Mouse (Mus musculus) hindbrain, embryonic 12.5 days (tissue): Measurements from ENCODE around the gene Arhgap31. TPM values are rescaled to one million over a fixed set of nuclear protein-coding genes. Genes with fewer than 3 reads are reported as not detected.
A peak's percentile ranks its signal among the peaks of the same experiment; 100 is the strongest.
"Not testable (repeated sequence)": the region's sequence is repeated elsewhere in the genome, so short reads cannot be mapped to it uniquely, and the experiment has no call there.

Source experiments
- ATAC-seq: fragments of 200-750 bp; cut with Nextera tagmentation; 2 replicates; pipeline ENCODE4 v1.8.0; 2017; ENCODE audit warnings: moderate TSS enrichment; ENCODE audit not compliant: low FRiP score
- H3K27ac ChIP-seq: fragments of 300-500 bp; sonication (generic); 2 replicates; pipeline ENCODE4 v1.5.1; 2016; ENCODE audit warnings: mild to moderate bottlenecking
- H3K27me3 ChIP-seq: fragments of 300-500 bp; sonication (generic); 2 replicates; pipeline ENCODE4 v1.6.1; 2016; ENCODE audit warnings: mild to moderate bottlenecking
- H3K36me3 ChIP-seq: fragments of 300-500 bp; sonication (generic); 2 replicates; pipeline ENCODE4 v1.6.1; 2016; ENCODE audit warnings: mild to moderate bottlenecking
- H3K4me1 ChIP-seq: fragments of 300-500 bp; sonication (generic); 2 replicates; pipeline ENCODE4 v1.6.1; 2016
- H3K4me2 ChIP-seq: fragments of 300-500 bp; sonication (generic); replicated peaks from 2 replicates; pipeline ENCODE4 v1.6.1; 2016; ENCODE audit warnings: mild to moderate bottlenecking
- H3K4me3 ChIP-seq: fragments of 300-500 bp; sonication (generic); 2 replicates; pipeline ENCODE4 v1.5.1; 2016; ENCODE audit warnings: mild to moderate bottlenecking
- H3K9ac ChIP-seq: fragments of 300-500 bp; sonication (generic); 2 replicates; pipeline ENCODE4 v1.6.1; 2016; ENCODE audit warnings: mild to moderate bottlenecking, moderate library complexity
- H3K9me3 ChIP-seq: fragments of 300-500 bp; sonication (generic); replicated peaks from 2 replicates; pipeline ENCODE4 v1.6.1; 2016; ENCODE audit warnings: mild to moderate bottlenecking
- WGBS: fragments of 180-500 bp; shearing (Covaris S2); methylation state at CpG from one replicate; pipeline ENCODE4 v1.1.7; 2016; 5-methylcytosine and 5-hydroxymethylcytosine counted together
- polyA plus RNA-seq: library from polyadenylated mRNA; unstranded; fragments of >200 nt; fragmentation: Nextera tagmentation; extraction: Ambion mirVana; gene quantifications from 2 replicates; pipeline ENCODE4 v1.2.1, GENCODE M21; 2016

Gene Arhgap31
- polyA plus RNA-seq, 1 experiment from 2014 or later = 15.4 TPM

GRCm38 (mm10) chr16:38677941-38678340 lies 35.1 kb downstream of the Arhgap31 start:
- H3K9ac ChIP-seq, H3K4me3 ChIP-seq, H3K4me2 ChIP-seq, H3K36me3 ChIP-seq, ATAC-seq, H3K27ac ChIP-seq, H3K9me3 ChIP-seq, H3K27me3 ChIP-seq: not testable (repeated sequence)
- H3K4me1 ChIP-seq = peaks cover 20% of the 10 kb centered on the region
- WGBS = 85% methylated on average over 2 of the region's 2 CpGs

GRCm38 (mm10) chr16:38677171-38677570 lies 35.9 kb downstream of the Arhgap31 start:
- no peak for ATAC-seq
- Histone ChIP-seq H3K27ac (no peak overlapping the region), H3K27me3 (no peaks in the 10 kb centered on the region), H3K4me2 (no peak overlapping the region), H3K9ac (no peak overlapping the region), H3K4me1 (peaks cover 27% of the 10 kb centered on the region), H3K9me3 (no peaks in the 10 kb centered on the region), H3K36me3 (no peaks in the 10 kb centered on the region), H3K4me3 (no peak overlapping the region)
- 92% methylated on average over 6 of the region's 6 CpGs for WGBS

- H3K4me1 ChIP-seq = peaks cover 30% of the 10 kb centered on the region
- no peak overlapping the region for H3K27ac ChIP-seq
- WGBS = 94% methylated on average over 4 of the region's 4 CpGs
- H3K9ac ChIP-seq = no peak overlapping the region
- H3K4me2 ChIP-seq = no peak overlapping the region
- no peaks in the 10 kb centered on the region for H3K36me3 ChIP-seq
- no peak overlapping the region for H3K4me3 ChIP-seq
- ATAC-seq = no peak
- H3K9me3 ChIP-seq = no peaks in the 10 kb centered on the region
- no peaks in the 10 kb centered on the region for H3K27me3 ChIP-seq
These were observed 36.4 kb downstream of the Arhgap31 start for GRCm38 (mm10) chr16:38676647-38677046.

GRCm38 (mm10) chr16:38675600-38676335 lies 37.3 kb downstream of the Arhgap31 start:
- H3K4me1 ChIP-seq = peaks cover 31% of the 10 kb centered on the region
- ATAC-seq = no peak
- H3K4me3 ChIP-seq = no peak overlapping the region
- 61% methylated on average over 9 of the region's 9 CpGs for WGBS
- H3K27ac ChIP-seq = no peak overlapping the region
- H3K4me2 ChIP-seq = no peak overlapping the region
- H3K36me3 ChIP-seq = no peaks in the 10 kb centered on the region
- no peaks in the 10 kb centered on the region for H3K27me3 ChIP-seq
- no peaks in the 10 kb centered on the region for H3K9me3 ChIP-seq
- H3K9ac ChIP-seq = no peak overlapping the region

GRCm38 (mm10) chr16:38674891-38675290 lies 38.2 kb downstream of the Arhgap31 start:
- no peak for ATAC-seq
- no peaks in the 10 kb centered on the region for H3K36me3 ChIP-seq
- no peaks in the 10 kb centered on the region for H3K9me3 ChIP-seq
- no peak overlapping the region for H3K4me3 ChIP-seq
- 90% methylated on average over 11 of the region's 11 CpGs for WGBS
- no peak overlapping the region for H3K27ac ChIP-seq
- H3K4me2 ChIP-seq = no peak overlapping the region
- H3K9ac ChIP-seq = no peak overlapping the region
- peaks cover 27% of the 10 kb centered on the region for H3K4me1 ChIP-seq
- no peaks in the 10 kb centered on the region for H3K27me3 ChIP-seq

DNA sequence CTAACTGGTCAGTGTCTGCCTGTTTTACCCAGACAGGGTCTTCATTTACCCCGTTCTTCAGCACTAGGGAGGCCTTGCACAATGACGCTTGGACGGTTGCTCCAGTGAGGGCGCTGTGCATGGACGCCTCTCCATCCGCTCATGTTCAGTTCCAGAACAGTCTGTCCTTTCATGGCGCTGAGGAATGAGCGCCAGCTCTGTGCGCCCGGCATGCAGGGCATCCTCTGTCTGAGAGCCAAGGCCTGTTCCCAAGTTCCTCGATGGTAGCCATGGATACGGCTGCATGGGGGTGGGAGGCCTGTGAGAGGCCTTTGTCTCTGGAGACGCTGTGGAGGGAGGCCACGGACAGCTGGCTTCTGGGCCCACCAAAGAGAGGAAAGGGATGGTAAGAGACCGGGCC lies 39.6 kb downstream of the Arhgap31 start:
- peak overlapping the region; percentile 78 for H3K27ac ChIP-seq
- WGBS = 41% methylated on average over 15 of the region's 15 CpGs

DNA sequence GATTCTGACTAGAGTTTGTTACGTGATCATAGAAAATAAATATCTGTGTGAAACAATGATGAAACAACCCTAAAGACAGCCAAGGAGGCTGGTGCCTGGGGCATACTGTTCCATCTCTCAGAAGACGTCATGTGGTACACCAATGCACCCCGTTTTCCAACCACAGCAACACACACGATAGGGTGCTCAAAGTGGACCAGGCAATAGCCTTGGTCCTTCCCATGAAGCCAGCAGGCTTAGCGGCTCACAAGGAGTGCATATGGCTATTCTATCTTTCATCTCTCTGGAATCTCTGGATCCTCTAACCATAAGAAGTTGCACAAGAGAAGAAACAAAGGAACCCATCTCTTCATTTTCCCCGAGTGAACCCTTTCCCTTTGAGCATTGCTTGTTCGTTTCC lies 40.1 kb downstream of the Arhgap31 start:
- no peak for ATAC-seq
- no peaks in the 10 kb centered on the region for H3K9me3 ChIP-seq
- no peak overlapping the region for H3K4me2 ChIP-seq
- no peaks in the 10 kb centered on the region for H3K36me3 ChIP-seq
- WGBS = 86% methylated on average over 7 of the region's 7 CpGs
- peak overlapping the region; percentile 78 for H3K27ac ChIP-seq
- no peaks in the 10 kb centered on the region for H3K27me3 ChIP-seq
- peaks cover 21% of the 10 kb centered on the region for H3K4me1 ChIP-seq
- no peak overlapping the region for H3K9ac ChIP-seq
- no peak overlapping the region for H3K4me3 ChIP-seq

More for the DNA sequence above, 39.6 kb downstream of the Arhgap31 start:
- Histone ChIP-seq H3K4me2 (no peak overlapping the region), H3K4me1 (peaks cover 21% of the 10 kb centered on the region), H3K9ac (no peak overlapping the region), H3K27me3 (no peaks in the 10 kb centered on the region), H3K4me3 (no peak overlapping the region), H3K9me3 (no peaks in the 10 kb centered on the region), H3K36me3 (no peaks in the 10 kb centered on the region)
- peak; percentile 93 for ATAC-seq

GRCm38 (mm10) chr16:38672370-38672769 lies 40.7 kb downstream of the Arhgap31 start:
- H3K4me1 ChIP-seq = peaks cover 21% of the 10 kb centered on the region
- no peak overlapping the region for H3K4me3 ChIP-seq
- no peak overlapping the region; the same call in 1 of the 2 replicates for H3K27ac ChIP-seq
- H3K27me3 ChIP-seq = no peaks in the 10 kb centered on the region
- ATAC-seq = no peak
- 44% methylated on average over 5 of the region's 5 CpGs for WGBS
- H3K9me3 ChIP-seq = no peaks in the 10 kb centered on the region
- no peak overlapping the region for H3K4me2 ChIP-seq
- H3K9ac ChIP-seq = no peak overlapping the region
- no peaks in the 10 kb centered on the region for H3K36me3 ChIP-seq

- WGBS = 92% methylated on average over 12 of the region's 12 CpGs
- Histone ChIP-seq H3K9me3 (no peaks in the 10 kb centered on the region), H3K27me3 (no peaks in the 10 kb centered on the region), H3K9ac (no peak overlapping the region), H3K36me3 (no peaks in the 10 kb centered on the region), H3K4me3 (no peak overlapping the region), H3K27ac (no peak overlapping the region), H3K4me2 (no peak overlapping the region), H3K4me1 (peaks cover 21% of the 10 kb centered on the region)
- no peak for ATAC-seq
These were observed 42.3 kb downstream of the Arhgap31 start for GRCm38 (mm10) chr16:38670621-38671390.

DNA sequence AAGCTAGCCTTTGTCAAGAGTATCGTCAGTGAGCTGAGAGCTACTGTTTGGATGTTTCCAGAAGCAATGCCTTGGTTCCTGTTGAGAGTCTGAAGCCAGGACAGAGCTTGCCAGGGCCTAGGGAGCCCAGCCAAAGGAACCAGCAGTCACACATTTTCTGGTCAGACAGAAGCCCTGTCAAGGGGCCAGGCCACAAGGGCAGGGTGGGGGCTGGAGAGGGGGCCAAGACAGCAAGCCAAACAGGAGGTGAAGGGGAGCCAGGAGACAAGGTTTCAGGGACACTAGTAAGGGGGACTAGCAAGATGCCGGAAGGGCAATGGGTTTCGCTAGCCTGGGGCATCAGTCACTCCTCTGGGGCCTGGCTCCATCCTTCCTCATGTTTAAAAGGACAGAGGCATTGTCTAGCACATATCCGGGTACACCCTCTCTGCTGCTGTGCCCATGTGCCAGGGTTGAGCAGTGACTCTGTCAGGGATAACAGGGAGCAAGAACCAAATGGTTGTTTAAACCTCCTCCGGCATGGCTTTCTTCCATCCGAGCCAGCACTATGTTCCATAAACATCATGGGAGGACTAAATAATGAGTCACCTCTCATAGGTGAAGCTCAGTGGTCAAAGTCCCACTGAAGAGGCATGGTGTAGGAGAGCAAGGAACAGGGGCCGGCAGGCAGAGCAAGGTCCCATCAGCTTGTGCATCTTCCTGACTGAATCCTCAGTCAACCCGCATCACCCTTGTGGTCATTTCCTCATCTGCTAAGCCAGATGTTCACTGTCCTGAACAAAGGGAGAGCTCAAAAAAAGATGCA lies 44.0 kb downstream of the Arhgap31 start:
- ATAC-seq = no peak
- Histone ChIP-seq H3K4me1 (peaks cover 21% of the 10 kb centered on the region), H3K27ac (no peak overlapping the region), H3K4me2 (no peak overlapping the region), H3K27me3 (no peaks in the 10 kb centered on the region), H3K36me3 (no peaks in the 10 kb centered on the region), H3K4me3 (no peak overlapping the region), H3K9ac (no peak overlapping the region), H3K9me3 (no peaks in the 10 kb centered on the region)
- 90% methylated on average over 8 of the region's 8 CpGs for WGBS

- H3K27me3 ChIP-seq = no peaks in the 10 kb centered on the region
- no peak overlapping the region for H3K27ac ChIP-seq
- no peak overlapping the region for H3K4me2 ChIP-seq
- no peaks in the 10 kb centered on the region; the same call in 1 of the 2 replicates for H3K4me1 ChIP-seq
- no peak overlapping the region for H3K9ac ChIP-seq
- H3K9me3 ChIP-seq = no peaks in the 10 kb centered on the region
- no peak overlapping the region for H3K4me3 ChIP-seq
- no peaks in the 10 kb centered on the region for H3K36me3 ChIP-seq
- WGBS = 87% methylated on average over 4 of the region's 4 CpGs
- no peak for ATAC-seq
These were observed 46.6 kb downstream of the Arhgap31 start for GRCm38 (mm10) chr16:38666523-38666922.

- Histone ChIP-seq H3K36me3 (no peaks in the 10 kb centered on the region), H3K9ac (no peak overlapping the region), H3K9me3 (no peaks in the 10 kb centered on the region), H3K4me2 (no peak overlapping the region), H3K27ac (no peak overlapping the region), H3K4me1 (no peaks in the 10 kb centered on the region), H3K27me3 (no peaks in the 10 kb centered on the region), H3K4me3 (no peak overlapping the region)
- WGBS = 83% methylated on average over 2 of the region's 2 CpGs
- no peak for ATAC-seq
These were observed 47.1 kb downstream of the Arhgap31 start for GRCm38 (mm10) chr16:38666016-38666415.
